Mouse (Mus musculus): ENCODE results near the gene Usmg5.

DNA sequence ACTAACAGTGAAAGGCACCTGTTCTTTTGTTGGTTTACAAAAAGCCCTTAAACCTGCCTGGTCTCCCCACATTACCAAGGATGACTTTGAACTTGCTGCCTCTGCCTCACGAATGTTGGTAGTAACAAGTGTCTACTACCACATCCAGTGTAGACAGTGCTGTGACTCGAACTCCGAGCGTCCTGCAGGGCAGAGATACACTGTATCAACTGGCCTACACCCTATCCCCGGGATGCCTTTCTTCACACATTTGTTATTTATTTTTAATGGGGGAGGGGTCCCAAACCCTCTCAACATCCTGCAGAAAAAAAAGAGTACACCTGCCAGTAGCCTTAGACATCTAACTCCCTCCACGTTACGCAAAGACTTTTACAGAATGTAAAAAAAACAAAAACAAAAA is 40.6 kb downstream of the Usmg5 start:
- TF ChIP-seq POLR2A (IDR thresholded peaks at IDR 0.05; ENCODE audit: borderline replicate concordance, extremely low read depth, insufficient read depth, insufficient read length, poor library complexity, severe bottlenecking) (no peak), CTCF (IDR thresholded peaks at IDR 0.05; ENCODE audit: borderline replicate concordance, extremely low read depth, insufficient read depth, insufficient read length) (no peak)

Measured in brain, embryonic 14.5 days (tissue).